Mouse (Mus musculus): ENCODE results near the gene Sept14. TPM values are rescaled to one million over a fixed set of nuclear protein-coding genes. Genes with fewer than 3 reads are reported as not detected.

The Sept14 gene
- polyA plus RNA-seq (2014; fragmentation: Nextera tagmentation; extraction: Ambion mirVana) = not detected in 2 replicates

DNA sequence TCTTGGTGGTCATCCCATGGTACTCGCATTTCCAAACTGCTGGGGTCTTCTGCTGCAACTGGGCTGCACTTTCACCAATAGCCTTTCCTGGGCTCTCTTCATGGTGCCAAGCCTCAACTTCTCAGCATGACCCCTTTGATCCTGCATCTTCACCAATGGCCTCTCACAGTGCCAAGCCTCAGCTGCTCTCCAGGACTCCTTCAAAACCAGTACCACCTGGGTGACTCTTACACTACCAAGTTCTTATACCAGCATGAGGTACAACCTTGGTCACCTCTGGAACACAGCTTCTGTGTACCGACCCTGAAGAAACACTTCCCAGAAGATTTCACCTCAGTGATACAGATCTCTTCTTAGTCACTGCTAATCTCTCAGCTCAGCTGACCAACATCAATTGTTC, at the start of gene Sept14:
TSS of gene Sept14 (minus strand) at position 101 of the 400 bp plus-strand sequence.
- no peaks in the 10 kb centered on the region for H3K27me3 ChIP-seq (ENCODE audit: control insufficient read depth, insufficient read depth, low read length)
- H3K4me1 ChIP-seq (ENCODE audit: control insufficient read depth in 2 of 2, insufficient read depth in 2 of 2, low read length in 2 of 2) = no peaks in the 10 kb centered on the region
- ATAC-seq (ENCODE audit: insufficient number of reproducible peaks, insufficient read depth, low FRiP score, low read depth) = no peak
- no peaks in the 10 kb centered on the region for H3K9me3 ChIP-seq (ENCODE audit: control insufficient read depth, low read length)
- no peak within 1 kb of the TSS for H3K27ac ChIP-seq (replicated peaks in 1 of 2; ENCODE audit: control insufficient read depth in 1 of 2, insufficient read depth in 1 of 2, low read depth in 2 of 2, low read length in 2 of 2)
- no peak within 1 kb of the TSS for H3K4me2 ChIP-seq (ENCODE audit: low read length)
- WGBS = 62% methylated on average over 2 of the region's 2 CpGs
- H3K4me3 ChIP-seq (ENCODE audit: control insufficient read depth in 1 of 2, insufficient read depth in 1 of 2, low read depth in 1 of 2, low read length in 2 of 2) = no peak within 1 kb of the TSS
- no peaks in the 10 kb centered on the region for H3K36me3 ChIP-seq (ENCODE audit: control insufficient read depth, insufficient read depth, low read length)
- H3K9ac ChIP-seq (ENCODE audit: low read length) = no peak within 1 kb of the TSS

DNA sequence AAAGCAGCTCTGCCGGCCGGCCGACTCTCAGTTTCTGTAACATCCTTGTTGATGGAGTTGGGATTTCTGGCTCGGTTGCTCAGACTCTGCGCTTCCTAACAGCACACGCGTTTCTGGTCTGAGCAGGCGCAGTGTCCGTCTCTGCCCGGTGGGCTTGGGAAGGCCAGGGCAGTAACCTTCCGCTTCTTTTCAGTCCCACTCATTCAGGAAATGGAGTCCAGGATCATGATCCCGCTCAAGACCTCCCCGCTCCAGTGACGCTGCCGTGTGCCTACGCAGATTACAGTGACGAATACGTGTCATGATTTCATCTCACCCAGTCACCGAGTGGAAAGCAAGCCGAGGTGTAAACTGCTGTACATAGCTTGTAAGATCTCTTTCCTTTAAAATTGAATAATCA, 48.6 kb upstream of the Sept14 start:
- WGBS = 89% methylated on average over 20 of the region's 20 CpGs
- no peak overlapping the region for H3K9ac ChIP-seq (ENCODE audit: low read length)
- peaks cover 72% of the 10 kb centered on the region for H3K36me3 ChIP-seq (ENCODE audit: control insufficient read depth, insufficient read depth, low read length)
- no peak overlapping the region for H3K4me2 ChIP-seq (ENCODE audit: low read length)
- no peak overlapping the region for H3K4me3 ChIP-seq (ENCODE audit: control insufficient read depth in 1 of 2, insufficient read depth in 1 of 2, low read depth in 1 of 2, low read length in 2 of 2)
- no peaks in the 10 kb centered on the region for H3K4me1 ChIP-seq (ENCODE audit: control insufficient read depth in 2 of 2, insufficient read depth in 2 of 2, low read length in 2 of 2)
- H3K27ac ChIP-seq (replicated peaks in 1 of 2; ENCODE audit: control insufficient read depth in 1 of 2, insufficient read depth in 1 of 2, low read depth in 2 of 2, low read length in 2 of 2) = no peak overlapping the region
- no peaks in the 10 kb centered on the region for H3K9me3 ChIP-seq (ENCODE audit: control insufficient read depth, low read length)
- no peaks in the 10 kb centered on the region for H3K27me3 ChIP-seq (ENCODE audit: control insufficient read depth, insufficient read depth, low read length)
- no peak for ATAC-seq (ENCODE audit: insufficient number of reproducible peaks, insufficient read depth, low FRiP score, low read depth)

GRCm38 (mm10) chr5:129744050-129744449, 35.7 kb upstream of the Sept14 start:
- Histone ChIP-seq H3K27me3 (ENCODE audit: control insufficient read depth, insufficient read depth, low read length) (no peaks in the 10 kb centered on the region), H3K36me3 (ENCODE audit: control insufficient read depth, insufficient read depth, low read length) (peaks cover 80% of the 10 kb centered on the region), H3K27ac (replicated peaks in 1 of 2; ENCODE audit: control insufficient read depth in 1 of 2, insufficient read depth in 1 of 2, low read depth in 2 of 2, low read length in 2 of 2) (peak overlapping the region; percentile 35 to 59; a peak in 3 of 4 replicates), H3K9ac (ENCODE audit: low read length) (no peak overlapping the region; the same call in 1 of the 2 replicates), H3K9me3 (ENCODE audit: control insufficient read depth, low read length) (no peaks in the 10 kb centered on the region), H3K4me3 (ENCODE audit: control insufficient read depth in 1 of 2, insufficient read depth in 1 of 2, low read depth in 1 of 2, low read length in 2 of 2) (no peak overlapping the region), H3K4me1 (ENCODE audit: control insufficient read depth in 2 of 2, insufficient read depth in 2 of 2, low read length in 2 of 2) (peaks cover 11 to 16% of the 10 kb centered on the region in 2 experiments), H3K4me2 (ENCODE audit: low read length) (no peak overlapping the region)
- 9% methylated on average over 6 of the region's 6 CpGs for WGBS
- no peak for ATAC-seq (ENCODE audit: insufficient number of reproducible peaks, insufficient read depth, low FRiP score, low read depth)

- peaks cover 70% of the 10 kb centered on the region for H3K36me3 ChIP-seq (ENCODE audit: control insufficient read depth, insufficient read depth, low read length)
- H3K27me3 ChIP-seq (ENCODE audit: control insufficient read depth, insufficient read depth, low read length) = no peaks in the 10 kb centered on the region
- no peak overlapping the region for H3K4me2 ChIP-seq (ENCODE audit: low read length)
- WGBS = 26% methylated on average over 7 of the region's 7 CpGs
- no peaks in the 10 kb centered on the region for H3K9me3 ChIP-seq (ENCODE audit: control insufficient read depth, low read length)
- peaks cover 11 to 16% of the 10 kb centered on the region in 2 experiments for H3K4me1 ChIP-seq (ENCODE audit: control insufficient read depth in 2 of 2, insufficient read depth in 2 of 2, low read length in 2 of 2)
- no peak for ATAC-seq (ENCODE audit: insufficient number of reproducible peaks, insufficient read depth, low FRiP score, low read depth)
- H3K9ac ChIP-seq (ENCODE audit: low read length) = no peak overlapping the region
- H3K4me3 ChIP-seq (ENCODE audit: control insufficient read depth in 1 of 2, insufficient read depth in 1 of 2, low read depth in 1 of 2, low read length in 2 of 2) = no peak overlapping the region
- 0 out of 4 replicates have a peak overlapping the region, but pooled peaks of 1 of the 2 experiments have one; percentile 21 for H3K27ac ChIP-seq (replicated peaks in 1 of 2; ENCODE audit: control insufficient read depth in 1 of 2, insufficient read depth in 1 of 2, low read depth in 2 of 2, low read length in 2 of 2)
Observed at GRCm38 (mm10) chr5:129742903-129743488, 34.7 kb upstream of the Sept14 start.

DNA sequence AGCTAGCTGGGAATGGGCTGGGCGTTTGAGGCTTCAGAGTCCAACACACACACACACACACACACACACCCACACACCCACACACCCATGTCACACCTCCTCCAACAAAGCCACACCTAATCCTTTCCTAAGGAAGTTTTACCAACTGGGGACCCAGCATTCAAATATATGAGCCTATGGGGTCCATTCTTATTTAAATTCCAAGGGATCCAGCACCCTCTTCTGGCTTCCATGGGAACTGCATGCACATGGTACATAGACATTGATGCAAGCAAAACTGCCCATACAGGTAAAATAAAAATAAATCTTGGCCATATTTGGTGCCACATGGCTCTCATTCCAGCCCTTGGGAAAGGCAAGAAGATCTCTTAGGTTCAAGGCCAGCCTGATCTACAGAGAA, 32.7 kb upstream of the Sept14 start:
- Histone ChIP-seq H3K9ac (ENCODE audit: low read length) (no peak overlapping the region), H3K27ac (replicated peaks in 1 of 2; ENCODE audit: control insufficient read depth in 1 of 2, insufficient read depth in 1 of 2, low read depth in 2 of 2, low read length in 2 of 2) (no peak overlapping the region), H3K9me3 (ENCODE audit: control insufficient read depth, low read length) (no peaks in the 10 kb centered on the region), H3K4me1 (ENCODE audit: control insufficient read depth in 2 of 2, insufficient read depth in 2 of 2, low read length in 2 of 2) (peaks cover 11 to 16% of the 10 kb centered on the region in 2 experiments), H3K36me3 (ENCODE audit: control insufficient read depth, insufficient read depth, low read length) (peaks cover 62% of the 10 kb centered on the region), H3K4me2 (ENCODE audit: low read length) (no peak overlapping the region), H3K27me3 (ENCODE audit: control insufficient read depth, insufficient read depth, low read length) (no peaks in the 10 kb centered on the region), H3K4me3 (ENCODE audit: control insufficient read depth in 1 of 2, insufficient read depth in 1 of 2, low read depth in 1 of 2, low read length in 2 of 2) (no peak overlapping the region)
- whole genome bisulfite sequencing = 100% methylated on average over 1 of the region's 1 CpGs
- no peak for ATAC-seq (ENCODE audit: insufficient number of reproducible peaks, insufficient read depth, low FRiP score, low read depth)

- H3K4me2 ChIP-seq (ENCODE audit: low read length) = peak overlapping the region; percentile 56
- no peaks in the 10 kb centered on the region for H3K27me3 ChIP-seq (ENCODE audit: control insufficient read depth, insufficient read depth, low read length)
- peaks cover 27 to 45% of the 10 kb centered on the region in 2 experiments for H3K4me1 ChIP-seq (ENCODE audit: control insufficient read depth in 2 of 2, insufficient read depth in 2 of 2, low read length in 2 of 2)
- peak overlapping the region; percentile 59 for H3K9ac ChIP-seq (ENCODE audit: low read length)
- peak overlapping the region; percentile 76 to 95 for H3K27ac ChIP-seq (replicated peaks in 1 of 2; ENCODE audit: control insufficient read depth in 1 of 2, insufficient read depth in 1 of 2, low read depth in 2 of 2, low read length in 2 of 2)
- H3K36me3 ChIP-seq (ENCODE audit: control insufficient read depth, insufficient read depth, low read length) = 0 out of 2 replicates have a peak, but pooled peaks cover 7% of the 10 kb centered on the region
- H3K4me3 ChIP-seq (ENCODE audit: control insufficient read depth in 1 of 2, insufficient read depth in 1 of 2, low read depth in 1 of 2, low read length in 2 of 2) = no peak overlapping the region
- peak; percentile 60; the same call in 1 of the 2 replicates for ATAC-seq (ENCODE audit: insufficient number of reproducible peaks, insufficient read depth, low FRiP score, low read depth)
- H3K9me3 ChIP-seq (ENCODE audit: control insufficient read depth, low read length) = no peaks in the 10 kb centered on the region
- 20% methylated on average over 5 of the region's 5 CpGs for WGBS
Observed at GRCm38 (mm10) chr5:129731021-129731420, 22.7 kb upstream of the Sept14 start.

GRCm38 (mm10) chr5:129730344-129730743, 22.0 kb upstream of the Sept14 start:
- peak overlapping the region; percentile 56 for H3K4me2 ChIP-seq (ENCODE audit: low read length)
- peak overlapping the region; percentile 59 for H3K9ac ChIP-seq (ENCODE audit: low read length)
- H3K27me3 ChIP-seq (ENCODE audit: control insufficient read depth, insufficient read depth, low read length) = no peaks in the 10 kb centered on the region
- peak; percentile 53 for ATAC-seq (ENCODE audit: insufficient number of reproducible peaks, insufficient read depth, low FRiP score, low read depth)
- H3K27ac ChIP-seq (replicated peaks in 1 of 2; ENCODE audit: control insufficient read depth in 1 of 2, insufficient read depth in 1 of 2, low read depth in 2 of 2, low read length in 2 of 2) = peak overlapping the region; percentile 88 to 95
- peaks cover 27 to 45% of the 10 kb centered on the region in 2 experiments for H3K4me1 ChIP-seq (ENCODE audit: control insufficient read depth in 2 of 2, insufficient read depth in 2 of 2, low read length in 2 of 2)
- 0 out of 2 replicates have a peak, but pooled peaks cover 7% of the 10 kb centered on the region for H3K36me3 ChIP-seq (ENCODE audit: control insufficient read depth, insufficient read depth, low read length)
- 17% methylated on average over 11 of the region's 11 CpGs for WGBS
- H3K9me3 ChIP-seq (ENCODE audit: control insufficient read depth, low read length) = no peaks in the 10 kb centered on the region
- peak overlapping the region in 1 of 2 experiments; percentile 8; a peak in 1 of 4 replicates for H3K4me3 ChIP-seq (ENCODE audit: control insufficient read depth in 1 of 2, insufficient read depth in 1 of 2, low read depth in 1 of 2, low read length in 2 of 2)

All from heart, embryonic 14.5 days (tissue).